Mouse (Mus musculus) kidney, adult 2 months (tissue): ENCODE data around the gene Snx32.
"Not testable (repeated sequence)": the region's sequence is repeated elsewhere in the genome, so short reads cannot be mapped to it uniquely, and the experiment has no call there.

Source experiments
- CTCF ChIP-seq: fragments of 200-500 bp; conservative IDR thresholded peaks from 2 replicates; pipeline ENCODE4 v1.5.1; 2011; ENCODE audit warnings: low read depth, mild to moderate bottlenecking, control low read depth, low read length, moderate library complexity, mixed read lengths; ENCODE audit not compliant: insufficient read depth, insufficient read length
- POLR2A ChIP-seq: fragments of 200-500 bp; IDR thresholded peaks from one replicate; pipeline ENCODE4 v1.6.1; 2011; ENCODE audit warnings: low read depth, low read length, control low read depth

- not testable (repeated sequence) for TF ChIP-seq CTCF, POLR2A
Observed at GRCm38 (mm10) chr19:5493301-5493721, 17.0 kb downstream of the Snx32 start.
